Mouse (Mus musculus): ENCODE measurements around the gene Borcs5.

Gene Borcs5

GRCm38 (mm10) chr6:134717886-134718667 lies 78.8 kb downstream of the Borcs5 start:
- DNase-seq (ENCODE audit: extremely low spot score) = no peak

- no peak for DNase-seq (ENCODE audit: extremely low spot score)
Measured at GRCm38 (mm10) chr6:134718668-134719065, 79.4 kb downstream of the Borcs5 start.

GRCm38 (mm10) chr6:134719156-134719555 lies 79.8 kb downstream of the Borcs5 start:
- no peak for DNase-seq (ENCODE audit: extremely low spot score)

GRCm38 (mm10) chr6:134720150-134720549 lies 80.8 kb downstream of the Borcs5 start:
- no peak for DNase-seq (ENCODE audit: extremely low spot score)

GRCm38 (mm10) chr6:134721729-134722269 lies 82.5 kb downstream of the Borcs5 start:
- no peak for DNase-seq (ENCODE audit: extremely low spot score)

- no peak for DNase-seq (ENCODE audit: extremely low spot score)
Measured at GRCm38 (mm10) chr6:134722906-134723305, 83.6 kb downstream of the Borcs5 start.

GRCm38 (mm10) chr6:134723326-134723725 lies 84.0 kb downstream of the Borcs5 start:
- DNase-seq (ENCODE audit: extremely low spot score) = no peak

GRCm38 (mm10) chr6:134723833-134724553 lies 84.7 kb downstream of the Borcs5 start:
- no peak for DNase-seq (ENCODE audit: extremely low spot score)

- no peak for DNase-seq (ENCODE audit: extremely low spot score)
Measured at GRCm38 (mm10) chr6:134725406-134725805, 86.1 kb downstream of the Borcs5 start.

- DNase-seq (ENCODE audit: extremely low spot score) = no peak
Measured at GRCm38 (mm10) chr6:134730978-134731377, 91.7 kb downstream of the Borcs5 start.

- DNase-seq (ENCODE audit: extremely low spot score) = no peak
Measured at GRCm38 (mm10) chr6:134732813-134733212, 93.5 kb downstream of the Borcs5 start.

GRCm38 (mm10) chr6:134733800-134734221 lies 94.5 kb downstream of the Borcs5 start:
- DNase-seq (ENCODE audit: extremely low spot score) = no peak

GRCm38 (mm10) chr6:134736853-134737252 lies 97.5 kb downstream of the Borcs5 start:
- DNase-seq (ENCODE audit: extremely low spot score) = no peak

- DNase-seq (ENCODE audit: extremely low spot score) = no peak
Measured at GRCm38 (mm10) chr6:134743568-134743967, 104.3 kb downstream of the Borcs5 start.

- no peak for DNase-seq (ENCODE audit: extremely low spot score)
Measured at GRCm38 (mm10) chr6:134745876-134746275, 106.6 kb downstream of the Borcs5 start.

- no peak for DNase-seq (ENCODE audit: extremely low spot score)
Measured at GRCm38 (mm10) chr6:134748126-134748525, 108.8 kb downstream of the Borcs5 start.

GRCm38 (mm10) chr6:134751087-134751486 lies 111.8 kb downstream of the Borcs5 start:
- no peak for DNase-seq (ENCODE audit: extremely low spot score)

- no peak for DNase-seq (ENCODE audit: extremely low spot score)
Measured at GRCm38 (mm10) chr6:134751883-134752647, 112.8 kb downstream of the Borcs5 start.

GRCm38 (mm10) chr6:134753412-134753811 lies 114.1 kb downstream of the Borcs5 start:
- no peak for DNase-seq (ENCODE audit: extremely low spot score)

GRCm38 (mm10) chr6:134753858-134754257 lies 114.5 kb downstream of the Borcs5 start:
- no peak for DNase-seq (ENCODE audit: extremely low spot score)

GRCm38 (mm10) chr6:134756058-134756457 lies 116.7 kb downstream of the Borcs5 start:
- no peak for DNase-seq (ENCODE audit: extremely low spot score)
